Mouse (Mus musculus) left cerebral cortex, adult 11 months (tissue): Measurements from ENCODE around the gene Rnf103.
"Not testable (repeated sequence)": the region's sequence is repeated elsewhere in the genome, so short reads cannot be mapped to it uniquely, and the experiment has no call there.

Source experiments
- DNase-seq: peaks from one replicate; pipeline ENCODE4 v3.0.0; 2022; ENCODE audit warnings: low spot score

Gene Rnf103

DNA sequence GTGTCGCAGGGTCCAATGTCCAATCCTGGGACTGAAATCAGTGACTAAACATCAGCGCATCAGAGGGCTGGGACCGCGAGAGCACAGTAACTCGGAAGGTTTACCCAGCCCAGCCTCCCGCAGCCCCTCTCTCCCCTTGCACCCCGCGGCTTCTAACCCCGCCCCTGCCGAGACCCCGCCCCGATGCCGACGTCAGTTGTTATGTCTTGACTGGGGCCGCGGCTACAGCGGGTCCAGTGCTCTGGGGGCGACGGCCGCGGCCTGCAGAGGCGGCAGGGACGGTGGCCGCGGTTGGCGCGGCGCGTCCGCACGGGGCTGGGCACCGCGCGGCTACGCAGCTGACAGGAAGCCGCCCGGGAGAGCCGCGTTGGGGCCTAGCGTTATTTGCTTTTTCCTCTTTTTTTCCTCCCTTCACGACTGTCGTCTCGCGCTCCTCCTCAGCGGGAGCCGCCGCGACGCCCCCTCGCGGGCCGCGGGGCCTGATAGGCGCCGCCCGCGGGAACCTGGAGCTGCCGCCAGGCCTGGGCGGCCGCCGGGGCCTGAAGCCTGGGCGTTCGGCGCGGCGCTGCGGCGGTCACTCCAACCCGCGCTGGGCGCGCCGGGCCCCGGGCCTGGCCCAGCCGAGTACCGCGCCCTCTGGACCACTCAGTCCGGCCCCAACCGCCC is at the start of gene Rnf103:
Gene Rnf103, plus strand, starts transcription at position 220 of the 666 bp plus-strand sequence.
- DNase-seq: peak; percentile 75

DNA sequence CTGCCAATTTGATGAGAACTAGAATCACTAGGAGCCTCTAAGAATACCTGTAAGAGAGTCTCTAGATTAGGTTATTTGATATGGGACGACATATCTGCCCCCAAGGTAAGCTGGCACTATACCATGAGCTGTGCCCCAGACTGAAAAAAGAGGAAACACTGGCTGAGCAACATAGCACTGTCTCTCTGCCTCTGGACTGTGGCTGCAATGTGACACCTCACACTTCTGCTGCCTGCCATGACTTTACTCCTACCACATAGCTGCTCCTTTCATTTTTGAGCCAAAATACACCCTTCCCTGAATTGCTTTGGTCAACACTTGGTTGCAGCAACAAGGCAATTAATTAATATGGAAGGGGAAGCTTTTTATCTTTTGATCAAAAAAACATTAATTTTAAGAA is 48.9 kb upstream of the Rnf103 start:
- no peak for DNase-seq

GRCm38 (mm10) chr6:71445560-71445959 is 48.1 kb upstream of the Rnf103 start:
- DNase-seq: no peak

GRCm38 (mm10) chr6:71452792-71453191 is 40.9 kb upstream of the Rnf103 start:
- no peak for DNase-seq

- not testable (repeated sequence) for DNase-seq
Measured at GRCm38 (mm10) chr6:71453983-71454739, 39.5 kb upstream of the Rnf103 start.

DNA sequence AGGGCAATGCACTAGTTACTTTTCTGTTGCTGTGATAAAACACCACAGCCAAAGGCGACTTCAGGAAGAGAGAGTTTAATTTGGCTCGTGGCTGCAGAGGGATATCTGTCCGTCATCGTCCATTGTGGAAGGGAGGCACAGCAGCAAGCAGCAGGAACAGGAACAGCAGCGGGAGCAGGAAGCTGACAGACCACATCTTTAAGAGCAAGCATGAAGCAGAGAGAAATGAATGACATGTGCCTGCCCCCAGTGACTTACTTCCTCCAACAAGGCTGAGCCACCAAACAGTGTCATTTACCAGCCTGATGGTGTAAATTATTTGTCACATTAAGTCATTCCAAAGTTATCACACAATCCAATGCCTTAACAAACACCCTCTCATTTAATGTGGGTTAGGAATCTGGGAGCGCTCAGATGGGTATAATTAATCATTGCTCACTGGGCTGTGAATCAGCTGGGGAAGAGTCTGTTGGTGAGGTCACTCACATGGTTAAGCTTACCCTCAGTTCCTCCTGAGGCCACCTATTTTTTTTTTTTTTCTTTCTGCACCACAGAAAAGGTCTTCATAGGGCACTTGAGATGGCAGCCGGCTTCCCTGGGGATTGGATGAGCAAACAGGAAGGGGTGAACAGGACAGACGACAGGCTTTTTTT is 35.6 kb upstream of the Rnf103 start:
- DNase-seq: no peak

DNA sequence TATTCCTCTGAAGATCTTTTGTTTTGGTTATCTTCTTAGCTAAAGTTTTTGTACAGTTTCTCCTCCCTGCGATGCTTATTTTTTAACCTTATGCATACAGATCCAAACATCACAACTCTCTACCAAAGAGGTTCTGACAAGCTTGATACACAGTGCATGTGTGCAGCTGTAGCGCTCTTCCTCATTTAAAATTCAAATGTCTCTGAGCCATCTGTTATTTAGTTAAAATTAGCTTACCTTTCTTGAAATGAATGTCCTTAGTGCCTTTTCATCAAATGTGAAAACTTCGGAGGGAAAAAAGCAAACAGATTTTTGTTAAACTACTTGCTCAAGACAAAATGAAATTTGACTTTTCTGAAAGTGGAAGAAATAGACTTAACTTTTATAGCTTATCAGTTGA is 28.5 kb upstream of the Rnf103 start:
- DNase-seq: no peak

DNA sequence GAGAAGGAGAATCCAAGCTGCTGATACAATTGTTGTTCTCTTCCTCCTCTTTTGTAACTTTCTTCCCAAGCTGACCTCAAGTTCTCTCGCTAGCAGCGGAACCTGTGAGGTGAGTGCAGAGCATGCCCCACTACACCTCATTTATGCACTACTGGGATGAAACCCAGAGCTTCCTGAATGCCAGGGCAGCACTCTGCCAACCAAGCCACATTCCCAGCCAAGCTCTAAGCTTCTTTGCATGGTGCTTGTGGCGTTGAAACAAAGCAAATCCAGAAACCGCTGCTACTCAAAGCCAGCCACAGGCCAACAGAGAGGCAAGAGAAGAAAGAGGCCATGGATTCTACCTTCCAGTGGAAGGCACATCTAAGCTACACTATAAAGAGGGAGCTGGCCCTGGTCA is 25.9 kb upstream of the Rnf103 start:
- DNase-seq: no peak

DNA sequence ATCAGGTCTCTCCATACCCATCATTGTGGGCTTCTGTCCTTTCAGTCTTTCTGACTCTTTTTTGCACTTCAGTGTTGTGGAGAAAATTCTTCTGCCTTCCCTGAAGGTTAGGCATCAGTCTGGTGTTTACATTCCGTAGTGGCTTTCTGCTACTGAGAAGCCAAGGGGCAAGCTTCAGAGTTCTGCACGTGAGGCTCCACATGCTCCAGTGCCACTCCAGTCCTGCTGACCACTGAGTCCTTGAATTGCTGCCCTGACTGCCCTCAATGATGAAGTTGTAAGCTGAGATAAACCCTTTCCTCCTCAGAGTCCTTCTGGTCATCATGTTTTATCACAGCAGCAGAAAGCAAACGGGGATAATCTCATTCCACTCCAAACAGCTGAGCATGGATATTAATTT is 24.4 kb upstream of the Rnf103 start:
- DNase-seq: no peak

DNA sequence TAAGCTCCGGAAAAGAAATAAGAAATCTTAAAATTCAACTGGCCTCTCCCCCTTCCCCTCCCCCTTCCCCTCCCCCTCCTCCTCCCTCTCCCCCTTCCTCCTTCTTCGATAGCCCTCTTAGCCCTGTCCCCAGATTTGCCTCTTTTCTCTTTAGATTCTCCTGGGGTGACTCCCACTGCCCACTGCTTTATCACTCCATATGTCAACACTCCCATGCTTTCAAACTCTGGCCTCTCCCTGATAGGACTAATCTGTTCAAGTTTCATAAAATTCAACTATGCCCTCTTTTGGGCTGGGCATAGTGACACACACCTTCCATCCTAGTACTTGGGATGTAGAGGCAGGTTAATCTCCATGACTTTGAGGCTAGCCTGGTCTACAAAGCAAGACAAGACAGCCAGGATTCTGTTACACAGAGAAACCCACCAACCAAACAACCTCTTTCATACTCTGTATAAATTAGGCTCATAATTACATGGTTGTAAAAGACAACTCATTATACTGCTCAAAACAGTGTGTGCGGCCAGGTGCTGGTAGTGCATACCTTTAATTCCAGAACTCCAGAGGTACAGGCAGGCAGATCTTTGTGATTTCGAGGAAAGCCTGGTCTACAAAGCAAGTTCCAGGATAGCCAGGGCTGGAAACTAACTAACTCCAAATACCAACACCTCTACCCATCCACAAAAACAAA is 21.7 kb upstream of the Rnf103 start:
- DNase-seq: no peak

DNA sequence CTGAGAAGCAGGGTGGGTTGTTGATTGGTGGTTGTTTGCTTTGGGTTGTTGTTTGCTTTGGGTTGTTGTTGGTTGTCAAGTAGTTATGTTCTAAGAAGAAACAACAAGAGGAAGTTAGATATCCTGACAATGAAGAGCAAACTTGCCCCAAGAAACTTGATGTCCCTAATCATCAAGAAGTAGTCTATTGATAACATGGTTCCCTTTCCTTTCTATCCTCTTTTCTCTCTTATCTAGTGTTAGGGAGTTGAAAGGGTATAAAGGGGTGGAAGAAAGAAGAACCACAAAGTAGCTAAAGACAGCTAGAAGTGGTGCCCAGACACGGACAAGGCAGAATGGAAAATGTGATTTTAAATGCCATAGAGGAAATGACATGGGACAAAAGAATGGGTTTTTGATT is 20.9 kb upstream of the Rnf103 start:
- DNase-seq: no peak

DNA sequence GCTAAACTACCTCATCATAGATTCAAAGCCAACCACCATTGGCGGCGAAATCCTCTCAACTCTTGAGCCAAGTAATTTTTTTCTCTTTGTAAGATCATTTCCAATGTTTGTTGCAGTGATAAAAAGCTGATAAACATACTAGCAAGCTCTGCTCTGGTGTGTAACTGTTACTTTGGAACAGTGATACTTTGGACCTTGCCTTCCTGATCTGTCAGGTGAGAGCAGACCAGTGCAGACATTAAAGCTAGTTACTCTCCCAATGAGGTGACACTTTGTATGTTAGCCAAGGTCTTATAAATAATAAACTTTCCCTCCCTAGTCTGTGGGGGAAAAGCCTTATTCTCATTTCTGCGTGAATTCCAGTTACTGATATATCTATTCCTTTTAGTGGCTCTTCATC is 18.1 kb upstream of the Rnf103 start:
- no peak for DNase-seq

- no peak for DNase-seq
Measured at GRCm38 (mm10) chr6:71476783-71477182, 16.9 kb upstream of the Rnf103 start.

GRCm38 (mm10) chr6:71478816-71479568 is 14.7 kb upstream of the Rnf103 start:
- not testable (repeated sequence) for DNase-seq

GRCm38 (mm10) chr6:71479588-71479987 is 14.1 kb upstream of the Rnf103 start:
- DNase-seq: not testable (repeated sequence)

DNA sequence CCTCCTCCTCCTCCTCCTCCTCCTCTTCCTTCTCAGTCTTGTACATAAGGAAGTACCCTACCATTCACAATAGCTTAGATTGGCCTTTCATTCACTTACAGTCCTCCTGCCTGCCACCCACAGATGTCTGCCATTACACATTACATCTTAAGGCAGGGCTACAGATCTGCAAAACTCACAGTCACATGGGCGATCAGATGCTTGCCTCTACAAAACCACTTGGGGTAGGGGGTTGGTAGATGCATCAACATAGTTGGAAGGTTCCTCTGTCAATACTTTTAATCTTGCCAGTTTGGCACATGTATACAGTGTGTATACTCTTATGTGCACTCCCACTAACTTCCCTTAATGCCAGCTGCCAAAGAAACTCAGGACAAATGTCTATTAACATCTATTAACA is 13.6 kb upstream of the Rnf103 start:
- no peak for DNase-seq

- DNase-seq: no peak
Measured at GRCm38 (mm10) chr6:71481136-71481535, 12.6 kb upstream of the Rnf103 start.

- DNase-seq: no peak
Measured at GRCm38 (mm10) chr6:71485246-71485645, 8.4 kb upstream of the Rnf103 start.

DNA sequence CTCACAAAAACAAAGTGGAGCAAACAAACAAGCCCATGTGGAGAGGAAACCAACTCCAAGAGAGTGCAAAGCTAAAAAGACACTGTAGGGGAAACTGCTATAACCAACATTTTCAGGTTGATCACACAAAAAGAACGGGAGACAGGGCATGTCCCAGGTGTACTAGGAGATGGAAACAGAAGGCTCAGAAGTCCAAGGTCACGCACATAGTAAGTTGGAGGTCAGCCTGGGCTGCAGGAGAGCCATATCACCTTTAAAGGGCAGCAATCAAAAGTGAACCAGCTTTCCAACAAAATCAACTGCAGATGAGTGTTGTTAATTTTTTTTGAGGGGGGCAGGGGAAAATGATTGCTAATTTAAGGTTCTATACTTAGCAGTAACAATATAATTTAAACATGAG is 7.5 kb upstream of the Rnf103 start:
- DNase-seq: no peak

DNA sequence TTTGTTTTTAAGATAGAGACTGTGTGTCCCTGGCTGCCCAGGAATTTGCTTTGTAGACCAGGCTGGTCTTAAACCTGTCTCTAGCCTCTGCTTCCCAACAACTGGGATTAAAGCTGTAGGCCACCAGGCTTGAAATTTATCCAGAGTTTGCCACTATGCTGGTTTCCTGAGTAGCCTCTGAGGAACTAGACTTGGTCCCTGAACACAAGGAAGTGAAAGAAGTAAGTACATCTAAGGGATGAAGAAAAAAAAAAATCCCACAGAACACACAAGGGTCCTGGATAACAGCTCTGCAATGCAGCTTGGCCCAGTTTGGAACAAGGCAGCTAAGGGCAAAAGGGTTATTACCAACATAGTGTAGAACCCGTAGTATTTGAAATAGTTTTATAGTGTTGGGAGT is 6.8 kb upstream of the Rnf103 start:
- no peak for DNase-seq

- no peak for DNase-seq
Measured at GRCm38 (mm10) chr6:71487966-71488365, 5.7 kb upstream of the Rnf103 start.

DNA sequence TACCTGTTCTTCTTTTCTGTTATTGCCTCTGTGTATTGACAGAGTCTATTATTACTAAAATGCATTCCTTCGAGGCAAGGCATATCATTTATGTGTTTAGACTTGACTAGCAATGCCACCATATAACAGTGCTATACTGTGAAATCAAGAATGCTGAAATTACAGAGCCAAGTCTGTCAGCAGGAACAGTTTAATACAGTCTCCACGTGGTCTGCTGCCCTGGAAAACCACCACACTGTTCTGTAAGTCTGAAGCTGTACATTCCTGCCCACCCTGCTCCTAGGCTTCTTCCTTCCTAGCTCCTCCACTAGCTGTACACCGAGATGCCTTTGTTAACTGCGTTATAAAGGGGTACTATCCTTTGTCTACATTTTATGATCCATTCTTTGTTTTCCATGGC is 1.6 kb upstream of the Rnf103 start:
- no peak for DNase-seq
